Mouse (Mus musculus) lung, adult 2 months (tissue): ENCODE measurements around the gene Krtap4-7.

Experiments used
- CTCF ChIP-seq: fragments of 200-500 bp; IDR thresholded peaks from 2 replicates; pipeline ENCODE4 v1.5.1; 2011; ENCODE audit warnings: mild to moderate bottlenecking, low read length, control low read depth; ENCODE audit not compliant: insufficient read depth
- POLR2A ChIP-seq: fragments of 200-500 bp; IDR thresholded peaks from 2 replicates; pipeline ENCODE4 v1.6.1; 2011; ENCODE audit warnings: low read depth, mild to moderate bottlenecking, control low read depth, low read length, borderline replicate concordance; ENCODE audit errors: extremely low read depth

DNA sequence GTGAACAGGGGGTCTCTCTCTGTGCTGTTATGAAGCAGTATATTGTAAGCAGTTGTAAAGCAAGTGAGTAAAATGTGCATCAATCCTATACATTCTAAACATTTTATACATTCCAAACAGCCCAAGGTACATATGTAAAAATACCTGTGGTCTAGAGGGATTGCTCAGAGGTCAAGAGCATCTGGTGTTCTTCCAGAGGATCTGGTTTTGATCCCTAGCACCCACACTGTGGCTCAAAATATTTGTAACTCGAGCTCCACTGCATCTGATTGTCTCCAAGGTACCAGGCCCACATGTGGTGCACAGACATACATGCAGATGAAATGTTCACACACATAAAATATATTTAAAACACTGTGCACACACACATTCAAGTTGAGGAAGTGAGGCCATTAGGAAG, 3.0 kb downstream of the Krtap4-7 start:
- TF ChIP-seq POLR2A = no peak
- TF ChIP-seq CTCF = no peak
